Mouse (Mus musculus) liver, embryonic 11.5 days (tissue): ENCODE data around the gene Zfp60. TPM values are rescaled to one million over a fixed set of nuclear protein-coding genes. Genes with fewer than 3 reads are reported as not detected.
"Not testable (repeated sequence)": the region's sequence is repeated elsewhere in the genome, so short reads cannot be mapped to it uniquely, and the experiment has no call there.

ENCODE experiments used
- ATAC-seq: fragments of 200-750 bp; cut with Nextera tagmentation; replicated peaks from 2 replicates; pipeline ENCODE4 v1.8.0; 2017; ENCODE audit warnings: moderate number of reproducible peaks, mild to moderate bottlenecking, moderate TSS enrichment, moderate library complexity; ENCODE audit not compliant: low FRiP score
- DNase-seq: peaks from one replicate; pipeline ENCODE4 v3.0.0-alpha.2; 2017; ENCODE audit warnings: low spot score
- H3K27ac ChIP-seq: fragments of 300-500 bp; sonication (generic); 2 replicates; pipeline ENCODE4 v1.5.1; 2014; ENCODE audit warnings: mild to moderate bottlenecking, low read depth, low read length, control low read depth
- H3K27me3 ChIP-seq: fragments of 300-500 bp; sonication (generic); replicated peaks from 2 replicates; pipeline ENCODE4 v1.6.1; 2014; ENCODE audit warnings: low read length, mixed read lengths; ENCODE audit not compliant: control insufficient read depth, insufficient read depth
- H3K36me3 ChIP-seq: fragments of 300-500 bp; sonication (generic); 2 replicates; pipeline ENCODE4 v1.6.1; 2014; ENCODE audit warnings: mild to moderate bottlenecking, low read length, moderate library complexity, mixed read lengths; ENCODE audit not compliant: control insufficient read depth, insufficient read depth
- H3K4me1 ChIP-seq: fragments of 300-500 bp; sonication (generic); replicated peaks from 2 replicates; pipeline ENCODE4 v1.6.1; 2014; ENCODE audit warnings: low read length, mixed read lengths; ENCODE audit not compliant: control insufficient read depth, insufficient read depth
- H3K4me2 ChIP-seq: fragments of 300-500 bp; sonication (generic); 2 replicates; pipeline ENCODE4 v1.6.1; 2014; ENCODE audit warnings: mild to moderate bottlenecking, control low read depth, moderate library complexity
- H3K4me3 ChIP-seq: fragments of 300-500 bp; sonication (generic); 2 replicates; pipeline ENCODE4 v1.5.1; 2014; ENCODE audit warnings: low read depth, low read length, control low read depth
- H3K9ac ChIP-seq: fragments of 300-500 bp; sonication (generic); 2 replicates; pipeline ENCODE4 v1.6.1; 2014; ENCODE audit warnings: low read depth, low read length, control low read depth
- H3K9me3 ChIP-seq: fragments of 300-500 bp; sonication (generic); 2 replicates; pipeline ENCODE4 v1.6.1; 2016; ENCODE audit warnings: low read length, inconsistent platforms, mixed read lengths; ENCODE audit not compliant: control insufficient read depth
- WGBS: fragments of 180-500 bp; shearing (Covaris S2); extraction: QIAGEN DNeasy Blood & Tissue Kit; methylation state at CpG from one replicate; pipeline ENCODE4 v1.1.7; 2014; 5-methylcytosine and 5-hydroxymethylcytosine counted together
- polyA plus RNA-seq: library from polyadenylated mRNA; unstranded; fragments of >200 nt; fragmentation: Nextera tagmentation; extraction: Ambion mirVana; gene quantifications from 2 replicates; pipeline ENCODE4 v1.2.1, GENCODE M21; 2014

Zfp60 gene
- polyA plus RNA-seq, 1 experiment from 2014 or later, result 17.5 TPM

DNA sequence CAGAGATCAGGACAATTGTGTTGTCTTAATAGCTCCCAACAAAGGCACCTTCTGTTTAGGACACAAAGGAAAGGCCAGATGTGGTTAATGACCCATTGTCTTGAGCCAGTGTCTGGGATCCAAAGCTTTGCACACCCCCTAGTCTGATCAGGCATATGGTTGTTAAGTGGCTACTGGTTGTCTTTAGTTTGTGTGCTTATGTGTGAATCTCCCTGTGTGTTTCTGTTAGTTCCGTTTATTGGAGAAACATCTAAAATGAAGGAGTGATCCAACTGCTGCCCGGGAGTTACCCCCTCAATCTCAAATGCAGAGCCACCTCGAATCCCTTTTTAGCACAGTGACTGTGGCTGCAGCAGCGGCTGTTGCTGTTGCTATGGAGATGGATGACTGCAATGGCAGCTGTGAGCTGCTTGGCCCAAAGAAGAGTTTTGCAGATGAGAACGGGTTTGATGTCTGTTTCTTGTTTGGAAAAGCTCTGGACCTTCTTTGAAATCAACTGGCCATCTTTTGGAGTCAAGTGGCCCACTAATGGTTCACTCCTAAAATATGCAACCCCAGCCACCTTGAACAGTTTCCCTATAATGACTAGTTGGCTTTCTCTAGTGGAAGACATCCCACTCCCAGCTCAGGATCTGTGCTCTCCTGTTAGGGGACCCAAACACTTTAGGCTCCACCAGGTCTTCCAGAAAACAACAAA is 25.3 kb downstream of the Zfp60 start:
- 62% methylated on average over 5 of the region's 5 CpGs for WGBS
- H3K27ac ChIP-seq, result no peak overlapping the region

GRCm38 (mm10) chr7:27757048-27757375 is 25.8 kb downstream of the Zfp60 start:
- WGBS, result 77% methylated on average over 3 of the region's 3 CpGs

More for the DNA sequence above, 25.3 kb downstream of the Zfp60 start:
- no peak overlapping the region for H3K4me3 ChIP-seq
- no peak overlapping the region for H3K9ac ChIP-seq
- H3K4me1 ChIP-seq, result no peaks in the 10 kb centered on the region
- no peak for ATAC-seq
- 0 out of 2 replicates have a peak, but pooled peaks cover under 1% of the 10 kb centered on the region for H3K9me3 ChIP-seq
- DNase-seq, result no peak
- peaks cover under 1% of the 10 kb centered on the region; the same call in 1 of the 2 replicates for H3K36me3 ChIP-seq
- H3K27me3 ChIP-seq, result no peaks in the 10 kb centered on the region
- no peak overlapping the region for H3K4me2 ChIP-seq

GRCm38 (mm10) chr7:27765176-27765886 is 34.1 kb downstream of the Zfp60 start:
- 0 out of 2 replicates have a peak overlapping the region, but pooled peaks have one; percentile 25 for H3K9ac ChIP-seq
- H3K4me3 ChIP-seq, result peak overlapping the region; percentile 28; the same call in 1 of the 2 replicates

More at GRCm38 (mm10) chr7:27757048-27757375, 25.8 kb downstream of the Zfp60 start:
- Histone ChIP-seq H3K27ac (no peak overlapping the region), H3K9me3 (no peaks in the 10 kb centered on the region), H3K4me1 (no peaks in the 10 kb centered on the region), H3K4me3 (no peak overlapping the region), H3K4me2 (no peak overlapping the region), H3K27me3 (no peaks in the 10 kb centered on the region), H3K9ac (no peak overlapping the region), H3K36me3 (no peaks in the 10 kb centered on the region)
- DNase-seq (no peak), ATAC-seq (no peak)

DNA sequence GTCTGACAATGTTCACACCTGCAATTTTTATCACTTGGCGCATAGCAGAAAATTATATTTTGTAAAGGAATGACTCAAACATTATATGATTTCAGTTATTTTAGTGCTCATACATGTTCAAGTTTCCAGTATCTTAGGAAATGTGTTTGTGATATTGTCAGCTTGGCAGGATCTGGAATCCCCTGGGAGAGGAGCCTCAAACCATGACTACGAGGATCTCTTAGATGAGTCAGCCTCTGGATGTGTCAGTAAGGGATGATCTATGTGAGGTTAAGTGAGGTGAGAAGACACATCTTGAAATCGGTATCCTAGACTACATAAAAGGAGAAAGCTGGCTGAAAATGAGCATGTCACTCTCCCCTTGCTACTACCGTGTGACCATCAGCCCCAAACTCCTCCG is 58.1 kb downstream of the Zfp60 start:
- Histone ChIP-seq H3K4me3 (no peak overlapping the region), H3K27me3 (no peaks in the 10 kb centered on the region), H3K9ac (no peak overlapping the region), H3K27ac (no peak overlapping the region), H3K36me3 (no peaks in the 10 kb centered on the region), H3K4me1 (no peaks in the 10 kb centered on the region), H3K4me2 (no peak overlapping the region), H3K9me3 (peaks cover 3% of the 10 kb centered on the region)
- WGBS, result 80% methylated on average over 5 of the region's 5 CpGs
- DNase-seq (no peak), ATAC-seq (no peak)

More at GRCm38 (mm10) chr7:27765176-27765886, 34.1 kb downstream of the Zfp60 start:
- H3K36me3 ChIP-seq, result no peaks in the 10 kb centered on the region
- WGBS, result 7% methylated on average over 16 of the region's 17 CpGs
- no peaks in the 10 kb centered on the region for H3K27me3 ChIP-seq
- H3K4me2 ChIP-seq, result peak overlapping the region; percentile 64
- H3K9me3 ChIP-seq, result no peaks in the 10 kb centered on the region
- DNase-seq (no peak), ATAC-seq (no peak)
- H3K27ac ChIP-seq, result no peak overlapping the region
- H3K4me1 ChIP-seq, result no peaks in the 10 kb centered on the region

GRCm38 (mm10) chr7:27793865-27794264 is 62.7 kb downstream of the Zfp60 start:
- not testable (repeated sequence) for H3K27me3 ChIP-seq, H3K4me1 ChIP-seq, H3K9me3 ChIP-seq, H3K36me3 ChIP-seq, H3K27ac ChIP-seq, ATAC-seq, H3K9ac ChIP-seq, H3K4me2 ChIP-seq, H3K4me3 ChIP-seq, DNase-seq
- 58% methylated on average over 2 of the region's 3 CpGs for WGBS

DNA sequence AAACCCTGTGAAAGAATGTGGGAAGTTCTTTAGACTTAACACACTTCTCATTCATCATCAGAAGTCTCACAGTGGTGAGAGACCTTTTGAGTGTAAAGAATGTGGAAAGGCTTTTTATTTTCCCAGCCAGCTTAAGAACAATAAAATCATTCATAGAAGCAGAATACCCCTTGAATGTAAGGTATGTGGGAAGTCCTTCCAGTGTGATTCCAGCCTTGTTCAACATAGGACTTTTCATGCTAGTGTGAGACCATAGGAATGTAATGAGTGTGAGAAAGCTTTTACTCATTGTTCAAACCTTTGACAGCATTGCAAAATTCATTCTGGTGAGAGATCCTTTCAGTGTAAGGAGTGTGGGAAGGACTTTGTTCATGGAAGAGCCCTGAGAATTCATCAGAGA is 63.4 kb downstream of the Zfp60 start:
- Histone ChIP-seq H3K4me2 (no peak overlapping the region), H3K27ac (no peak overlapping the region), H3K9ac (no peak overlapping the region), H3K4me1 (no peaks in the 10 kb centered on the region), H3K27me3 (no peaks in the 10 kb centered on the region), H3K36me3 (no peaks in the 10 kb centered on the region), H3K9me3 (no peaks in the 10 kb centered on the region), H3K4me3 (no peak overlapping the region)
- no peak for ATAC-seq
- no peak for DNase-seq

- ATAC-seq, result no peak
- WGBS, result 40% methylated on average over 8 of the region's 8 CpGs
Observed at GRCm38 (mm10) chr7:27797906-27798811, 67.0 kb downstream of the Zfp60 start.

DNA sequence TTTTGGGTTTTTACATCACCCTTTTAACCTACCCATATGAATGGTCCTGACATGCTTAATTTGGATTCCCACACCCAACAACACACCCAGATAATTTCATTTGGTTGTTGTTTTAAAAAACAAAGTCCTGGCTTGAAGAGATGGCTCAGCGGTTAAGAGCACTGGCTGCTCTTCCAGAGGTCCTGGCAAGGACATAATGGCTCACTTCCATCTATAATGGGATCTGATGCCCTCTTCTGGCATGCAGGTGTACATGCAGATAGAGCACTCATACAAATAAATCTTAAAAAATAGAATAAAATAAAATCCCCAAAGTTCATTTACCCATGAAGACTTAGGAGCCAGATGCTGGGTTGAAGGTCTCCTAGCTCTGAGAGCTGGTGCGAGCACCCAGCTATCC is 69.9 kb downstream of the Zfp60 start:
- no peak for DNase-seq
- ATAC-seq, result no peak
- Histone ChIP-seq H3K9ac (no peak overlapping the region), H3K27me3 (no peaks in the 10 kb centered on the region), H3K4me3 (no peak overlapping the region), H3K9me3 (no peaks in the 10 kb centered on the region), H3K4me1 (peaks cover 5% of the 10 kb centered on the region; the same call in 1 of the 2 replicates), H3K27ac (no peak overlapping the region), H3K4me2 (no peak overlapping the region), H3K36me3 (no peaks in the 10 kb centered on the region)
- WGBS, result 63% methylated on average over 2 of the region's 2 CpGs

More at GRCm38 (mm10) chr7:27797906-27798811, 67.0 kb downstream of the Zfp60 start:
- no peak for DNase-seq
- Histone ChIP-seq H3K9me3 (no peaks in the 10 kb centered on the region), H3K4me2 (0 out of 2 replicates have a peak overlapping the region, but pooled peaks have one; percentile 3), H3K4me1 (no peaks in the 10 kb centered on the region), H3K27ac (no peak overlapping the region), H3K36me3 (no peaks in the 10 kb centered on the region), H3K4me3 (no peak overlapping the region), H3K27me3 (no peaks in the 10 kb centered on the region), H3K9ac (no peak overlapping the region)
